Mouse (Mus musculus): ENCODE measurements around the gene Stradb. TPM values are rescaled to one million over a fixed set of nuclear protein-coding genes. Genes with fewer than 3 reads are reported as not detected.

Gene Stradb
- polyA plus RNA-seq, 1 experiment from 2014 or later = 108 TPM

Other genes starting within 250 kb of the Stradb start
- gene Casp8, start 178.1 kb upstream of the Stradb start, polyA plus RNA-seq (2015; fragmentation: Nextera tagmentation; extraction: Ambion mirVana) = 6.2 and 6.9 TPM in 2 replicates
- gene Trak2, start 92 bp upstream of the Stradb start, polyA plus RNA-seq (2015; fragmentation: Nextera tagmentation; extraction: Ambion mirVana) = 24.0 and 26.1 TPM in 2 replicates
- 0.11 TPM in 1 of 2 replicates, not detected in the other for gene C2cd6, start 121.4 kb downstream of the Stradb start, polyA plus RNA-seq (2015; fragmentation: Nextera tagmentation; extraction: Ambion mirVana)
- gene Tmem237, start 146.9 kb downstream of the Stradb start, polyA plus RNA-seq (2015; fragmentation: Nextera tagmentation; extraction: Ambion mirVana) = 52.9 and 53.9 TPM in 2 replicates
- gene Mpp4, start 189.9 kb downstream of the Stradb start, polyA plus RNA-seq (2015; fragmentation: Nextera tagmentation; extraction: Ambion mirVana) = 0.55 and 0.75 TPM in 2 replicates

All from forebrain, embryonic 16.5 days (tissue).